Mouse (Mus musculus): ENCODE data around the gene Ankrd53. TPM values are rescaled to one million over a fixed set of nuclear protein-coding genes. Genes with fewer than 3 reads are reported as not detected.

Ankrd53 gene
- polyA plus RNA-seq (2012; rRNA removed; ENCODE audit: low replicate concordance): not detected in 2 replicates

GRCm38 (mm10) chr6:83762344-83762743 is at the start of gene Ankrd53:
Gene Ankrd53, plus strand, starts transcription at chr6:83762644.

GRCm38 (mm10) chr6:83742761-83743160 is 19.7 kb upstream of the Ankrd53 start, which contains the start of gene Atp6v1b1:
Gene Atp6v1b1, plus strand, starts transcription at chr6:83742990.

DNA sequence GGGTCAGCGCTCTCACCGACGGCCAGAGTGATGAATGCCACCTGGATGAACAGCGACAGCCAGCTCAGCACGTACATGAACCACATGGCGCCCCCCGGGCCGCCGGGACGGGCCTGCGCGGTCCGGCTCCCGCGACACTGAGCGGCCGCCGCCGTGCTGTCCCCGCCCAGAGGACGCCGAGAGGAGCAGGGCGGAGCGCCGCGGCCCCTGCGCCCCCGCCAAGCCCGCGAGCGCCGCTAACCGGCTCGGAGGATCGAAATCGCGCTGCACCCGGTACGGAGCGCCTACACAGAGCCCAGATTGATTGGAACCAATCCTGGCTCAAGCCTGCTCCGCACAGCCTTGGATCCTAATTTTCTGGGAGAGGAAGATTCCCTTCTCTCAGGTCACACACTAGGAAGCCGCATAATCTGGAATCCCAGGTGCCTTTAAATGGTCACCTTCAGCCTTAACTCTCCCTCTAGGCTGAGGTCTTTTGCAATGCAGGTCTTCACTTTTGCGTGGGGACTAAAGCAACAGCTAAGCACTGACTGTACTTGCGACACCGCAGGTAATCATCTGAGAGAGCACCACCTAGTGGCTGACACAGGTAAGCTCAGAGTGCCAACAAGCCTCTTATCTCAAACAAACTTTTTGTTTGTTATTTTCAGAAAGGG is 13.3 kb downstream of the Ankrd53 start, which contains the start of gene Tex261:
Tex261 (minus strand) TSS at position 176 of the 656 bp plus-strand sequence.

DNA sequence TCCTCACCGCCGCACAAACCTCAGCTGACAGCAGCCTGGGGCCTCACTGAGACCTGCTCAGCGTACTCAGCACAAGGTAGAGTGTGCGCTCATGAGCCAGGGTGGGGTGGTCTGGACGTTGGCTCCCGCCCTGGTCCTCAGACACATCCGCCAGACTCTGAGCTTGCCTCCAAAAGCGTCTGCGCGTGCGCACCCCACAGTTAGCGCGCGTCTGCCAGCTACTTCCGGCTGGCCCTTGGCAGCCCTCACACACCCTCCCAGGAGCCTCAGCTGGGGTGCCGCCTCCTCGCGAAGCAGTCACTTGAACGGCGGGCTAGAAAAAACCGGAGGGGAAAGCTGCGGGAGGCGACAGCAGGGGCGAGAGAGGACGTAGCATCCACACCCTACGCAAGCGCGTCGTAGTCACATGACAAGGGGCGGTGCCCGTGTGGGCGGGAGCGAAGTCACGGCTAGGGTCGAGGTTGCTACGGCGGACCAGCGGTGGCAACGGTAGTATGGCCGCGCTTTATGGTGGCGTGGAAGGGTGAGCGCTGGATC is 32.4 kb downstream of the Ankrd53 start, which contains the start of gene Nagk:
Nagk (plus strand) TSS at position 223 of the 537 bp plus-strand sequence.

Other genes with a start within 250 kb of the Ankrd53 start
- gene Actg2, start 226.4 kb upstream of the Ankrd53 start, polyA plus RNA-seq (2012; rRNA removed; ENCODE audit: low replicate concordance): 241 and 539 TPM in 2 replicates
- 4.4 and 6.7 TPM in 2 replicates for gene Stambp, start 189.9 kb upstream of the Ankrd53 start, polyA plus RNA-seq (2012; rRNA removed; ENCODE audit: low replicate concordance)
- gene Clec4f, start 106.5 kb upstream of the Ankrd53 start, polyA plus RNA-seq (2012; rRNA removed; ENCODE audit: low replicate concordance): not detected in 2 replicates
- gene Cd207, start 84.8 kb upstream of the Ankrd53 start, polyA plus RNA-seq (2012; rRNA removed; ENCODE audit: low replicate concordance): not detected in 2 replicates
- not detected in 2 replicates for gene Vax2, start 51.4 kb upstream of the Ankrd53 start, polyA plus RNA-seq (2012; rRNA removed; ENCODE audit: low replicate concordance)
- not detected in 2 replicates for gene Atp6v1b1, start 19.7 kb upstream of the Ankrd53 start, polyA plus RNA-seq (2012; rRNA removed; ENCODE audit: low replicate concordance)
- 78.3 and 99.0 TPM in 2 replicates for gene Tex261, start 13.2 kb downstream of the Ankrd53 start, polyA plus RNA-seq (2012; rRNA removed; ENCODE audit: low replicate concordance)
- gene Nagk, start 32.3 kb downstream of the Ankrd53 start, polyA plus RNA-seq (2012; rRNA removed; ENCODE audit: low replicate concordance): 15.6 and 26.1 TPM in 2 replicates
- 0.90 and 13.1 TPM in 2 replicates for gene Paip2b, start 69.1 kb downstream of the Ankrd53 start, polyA plus RNA-seq (2012; rRNA removed; ENCODE audit: low replicate concordance)
- gene Zfp638, start 104.5 kb downstream of the Ankrd53 start, polyA plus RNA-seq (2012; rRNA removed; ENCODE audit: low replicate concordance): 2.0 and 2.4 TPM in 2 replicates
- gene Dysf, start 245.9 kb downstream of the Ankrd53 start, polyA plus RNA-seq (2012; rRNA removed; ENCODE audit: low replicate concordance): 3.2 and 7.1 TPM in 2 replicates

All from duodenum, adult 2 months (tissue).